In the genomic region with DNA sequence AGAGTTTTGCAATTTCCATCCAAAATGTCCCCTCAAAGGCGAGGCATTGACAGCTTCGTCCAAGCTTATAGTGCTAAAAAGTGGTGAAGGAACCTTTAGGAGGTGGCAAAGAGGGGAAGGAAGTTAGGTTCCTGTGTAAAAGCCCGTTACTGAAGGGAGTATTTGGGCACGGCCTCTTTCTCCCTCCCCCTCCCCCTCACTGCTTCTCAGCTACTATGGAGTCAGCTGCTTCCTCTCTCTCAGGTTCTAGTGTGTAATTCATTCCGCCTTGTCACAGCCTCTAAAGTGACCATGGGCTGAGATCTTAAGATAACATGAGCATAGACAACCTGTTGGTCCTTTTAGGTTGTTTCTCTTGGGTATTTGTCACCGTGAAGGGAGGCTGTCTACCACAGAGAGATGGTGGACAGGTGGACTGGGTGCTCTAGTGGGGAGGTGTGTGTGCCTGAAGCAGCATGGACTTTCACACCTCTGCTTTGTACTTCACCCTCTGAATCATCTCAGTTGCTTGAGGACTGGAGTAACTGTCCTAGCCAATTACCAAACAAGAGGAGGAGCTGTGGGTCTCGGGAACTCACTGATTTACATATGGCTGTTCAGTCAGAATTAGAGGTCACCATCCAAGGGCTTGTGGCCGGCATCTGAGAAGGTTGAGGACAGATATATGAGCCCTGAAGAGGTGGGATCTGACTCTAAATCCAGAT, we compare ENCODE assay signal across 15 mouse cellular contexts.
"Had no signal": no experiment of that assay in that cellular context is flagged by ENCODE, and none has a peak within 500 bp of the region (broad histone marks: within the 10 kb centered on the region; RNA-seq: fewer than 3 reads in every experiment).

No protein-coding gene starts in this region.

- H3K27me3 ChIP-seq: megakaryocyte, embryonic 14.5 days; neural tube, embryonic 15.5 days had no signal

- DNase-seq: kidney, adult 2 months; kidney, postnatal 14 days; retina, postnatal 1 day; right cerebral cortex, postnatal 4 days; spleen, adult 18-20 months; thymus, adult 2 months had no signal

- H3K36me3 ChIP-seq: kidney, embryonic 15.5 days; limb, embryonic 10.5 days; lung, embryonic 15.5 days; midbrain, embryonic 12.5 days; neural tube, embryonic 15.5 days had no signal

- H3K27ac ChIP-seq: kidney, embryonic 15.5 days; left cerebral cortex, adult 2 months; limb, embryonic 10.5 days; lung, embryonic 15.5 days; midbrain, embryonic 12.5 days; neural tube, embryonic 15.5 days had no signal

- H3K9me3 ChIP-seq: kidney, embryonic 15.5 days; limb, embryonic 10.5 days; lung, embryonic 15.5 days; midbrain, embryonic 12.5 days; neural tube, embryonic 15.5 days had no signal

- H3K4me3 ChIP-seq: kidney, embryonic 15.5 days; left cerebral cortex, adult 2 months; limb, embryonic 10.5 days; lung, embryonic 15.5 days; megakaryocyte, embryonic 14.5 days; midbrain, embryonic 12.5 days; neural tube, embryonic 15.5 days had no signal

- ATAC-seq: intestine, embryonic 16.5 days had no signal

- H3K9ac ChIP-seq: kidney, embryonic 15.5 days; lung, embryonic 15.5 days; midbrain, embryonic 12.5 days; neural tube, embryonic 15.5 days had no signal

- H3K4me2 ChIP-seq: kidney, embryonic 15.5 days; liver, embryonic 11.5 days; lung, embryonic 15.5 days; midbrain, embryonic 12.5 days; neural tube, embryonic 15.5 days had no signal

- H3K4me1 ChIP-seq: megakaryocyte, embryonic 14.5 days had no signal
